Mouse (Mus musculus) lung, postnatal 36 days (tissue): ENCODE results near the gene Irf3.

ENCODE experiments used
- DNase-seq: peaks from one replicate; pipeline ENCODE4 v3.0.0; 2022; ENCODE audit warnings: mixed read lengths

The Irf3 gene

DNA sequence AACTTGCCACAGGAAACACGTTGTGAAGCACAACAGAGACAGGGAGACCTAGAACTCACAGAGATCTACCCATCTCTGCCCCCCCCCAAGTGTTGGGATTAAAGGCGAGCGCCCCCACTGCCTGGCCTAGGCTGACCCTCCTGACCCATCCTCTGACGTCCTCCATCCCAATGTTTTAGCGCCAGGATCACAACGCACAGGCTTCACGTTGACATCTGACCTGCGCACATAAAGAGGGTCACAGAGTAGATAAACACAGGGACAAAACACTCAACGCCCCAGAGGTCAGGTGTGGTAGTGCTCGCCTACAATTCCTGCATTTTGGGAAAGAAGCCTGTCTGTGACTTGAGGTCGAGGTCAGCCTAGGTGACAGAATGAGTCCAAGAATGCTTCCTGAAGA, 39.3 kb downstream of the Irf3 start:
- no peak for DNase-seq

DNA sequence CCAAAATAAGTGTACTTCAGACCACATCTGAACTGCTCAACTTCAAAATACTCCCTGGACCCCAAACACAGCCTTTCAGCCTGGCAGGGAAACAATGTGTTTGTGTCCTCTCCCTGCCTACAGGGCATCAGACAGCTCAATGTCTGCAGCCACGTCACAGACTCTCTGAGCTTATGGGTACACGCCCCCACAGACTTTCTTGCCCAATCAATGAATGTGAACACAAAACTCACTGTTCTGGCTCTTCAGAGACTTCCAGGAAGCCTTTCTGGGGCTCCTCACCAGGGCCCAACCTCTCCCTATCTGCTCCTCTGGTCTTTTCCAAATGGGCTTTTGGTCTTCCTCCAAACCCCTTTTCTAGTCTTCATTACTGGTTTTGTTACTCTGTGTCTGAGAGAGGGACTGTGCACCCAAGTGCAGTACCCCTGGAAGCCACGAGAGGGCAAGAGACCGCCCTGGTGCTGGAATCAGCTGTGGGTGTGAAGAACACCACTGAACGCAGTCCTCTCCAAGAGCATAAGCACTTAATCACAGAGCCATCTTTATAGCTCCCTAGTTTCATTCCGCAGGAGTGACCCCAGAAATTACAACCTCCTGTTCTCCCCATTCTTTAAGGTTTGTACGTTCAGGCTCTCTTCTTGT, 40.4 kb downstream of the Irf3 start:
- peak; percentile 76 for DNase-seq

DNA sequence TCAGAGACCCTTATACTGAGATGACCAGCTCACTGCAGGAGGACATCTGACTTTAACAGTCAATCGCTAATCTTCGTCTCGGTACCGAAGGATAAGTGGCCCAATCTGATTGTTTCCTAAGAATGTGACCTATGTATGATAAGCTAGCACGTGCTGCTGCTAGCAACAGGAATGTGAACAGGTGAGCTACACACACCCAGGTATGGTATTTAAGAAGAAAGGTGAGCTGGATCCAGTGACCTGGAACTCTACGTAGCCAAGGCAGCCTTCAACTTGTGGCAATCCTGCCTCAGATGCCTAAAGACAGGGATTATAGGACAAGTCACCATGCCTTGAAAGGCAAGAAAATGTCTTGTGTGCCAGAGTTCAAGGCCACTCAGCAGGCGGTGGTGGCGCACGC, 41.0 kb downstream of the Irf3 start:
- DNase-seq, result no peak

DNA sequence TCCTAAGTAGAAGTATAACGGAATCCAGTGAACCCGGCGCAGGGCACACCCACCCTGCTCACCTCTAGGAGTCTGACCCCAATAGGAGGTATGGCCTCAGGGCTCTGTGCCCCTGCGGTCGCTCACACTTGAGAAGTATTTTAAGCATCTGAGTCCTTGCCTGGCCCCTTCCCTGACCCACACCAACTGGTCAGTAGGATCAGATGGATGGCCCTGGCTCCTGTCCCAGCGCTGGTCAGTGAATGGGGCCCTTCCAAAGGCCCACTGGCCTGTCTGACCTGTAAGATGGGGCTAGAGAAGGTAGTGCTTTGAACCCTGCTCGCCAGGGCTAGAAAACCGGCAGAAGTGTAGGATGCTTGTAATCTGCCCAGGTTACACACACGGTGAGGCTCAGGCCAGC, 43.4 kb downstream of the Irf3 start:
- DNase-seq, result no peak

DNA sequence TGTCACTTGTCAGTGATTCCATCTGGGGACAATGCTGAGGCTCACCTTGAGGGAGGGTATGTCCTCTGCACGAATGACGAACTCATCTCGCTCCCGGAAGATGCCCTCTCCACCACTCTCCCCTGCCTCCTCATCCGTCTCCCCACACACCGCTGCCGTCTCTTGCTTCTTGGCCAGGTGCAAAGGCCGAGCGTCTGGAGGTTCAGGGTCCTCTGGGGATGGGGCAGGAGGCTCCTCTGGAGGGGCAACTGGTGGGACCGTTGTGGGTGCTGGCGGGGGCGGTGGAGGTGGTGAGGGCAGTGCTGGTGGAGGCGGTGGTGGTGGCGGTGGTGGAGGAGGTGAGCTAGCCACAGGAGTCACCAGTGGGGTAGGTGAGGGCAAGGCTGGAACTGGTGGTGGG, 45.9 kb downstream of the Irf3 start:
- DNase-seq, result no peak

DNA sequence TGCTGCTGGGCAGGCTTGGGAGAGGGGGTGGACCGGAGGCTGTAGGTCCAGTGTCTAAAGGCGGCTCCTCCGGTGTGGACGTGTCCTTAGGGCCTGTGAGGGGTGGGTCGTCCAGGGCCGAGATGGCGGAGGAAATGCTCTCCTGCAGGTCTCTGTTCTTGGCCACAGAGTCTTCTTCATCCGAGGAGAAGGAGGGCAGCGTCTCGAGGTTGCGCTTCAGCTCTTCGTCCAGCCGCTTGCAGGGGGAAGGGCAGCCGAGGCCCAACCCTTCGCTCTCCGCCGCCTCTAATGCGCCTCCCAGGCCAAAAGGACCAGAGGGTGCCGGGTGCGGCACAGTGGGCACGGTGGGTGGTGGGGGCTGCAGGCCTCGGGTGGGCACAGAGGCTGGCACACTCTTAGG, 48.3 kb downstream of the Irf3 start:
- DNase-seq, result no peak

DNA sequence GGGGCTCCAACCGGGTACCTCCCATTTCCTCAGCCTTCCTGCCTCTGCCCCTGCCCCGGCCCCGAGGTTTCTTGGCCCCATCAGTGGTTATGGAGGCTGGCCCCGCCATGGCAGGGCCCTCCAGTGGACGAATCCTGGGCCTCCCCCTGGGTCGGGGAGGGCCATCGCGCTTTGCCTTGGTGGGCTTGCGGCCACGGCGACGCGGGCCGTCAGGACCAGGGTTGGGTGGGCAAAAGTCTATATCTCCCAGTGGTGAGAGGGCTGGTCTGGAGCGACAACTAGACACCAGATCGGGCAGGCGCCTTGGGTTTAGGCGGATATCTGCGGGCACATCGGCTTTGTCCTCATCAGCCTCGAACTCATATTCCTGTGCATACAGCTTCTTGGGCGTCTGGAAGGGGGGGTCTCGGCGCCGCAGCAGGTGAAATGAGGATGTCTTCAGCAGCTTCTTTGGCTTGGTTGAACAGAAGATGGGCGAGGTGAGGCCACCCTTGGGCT, 49.5 kb downstream of the Irf3 start:
- DNase-seq, result no peak

DNA sequence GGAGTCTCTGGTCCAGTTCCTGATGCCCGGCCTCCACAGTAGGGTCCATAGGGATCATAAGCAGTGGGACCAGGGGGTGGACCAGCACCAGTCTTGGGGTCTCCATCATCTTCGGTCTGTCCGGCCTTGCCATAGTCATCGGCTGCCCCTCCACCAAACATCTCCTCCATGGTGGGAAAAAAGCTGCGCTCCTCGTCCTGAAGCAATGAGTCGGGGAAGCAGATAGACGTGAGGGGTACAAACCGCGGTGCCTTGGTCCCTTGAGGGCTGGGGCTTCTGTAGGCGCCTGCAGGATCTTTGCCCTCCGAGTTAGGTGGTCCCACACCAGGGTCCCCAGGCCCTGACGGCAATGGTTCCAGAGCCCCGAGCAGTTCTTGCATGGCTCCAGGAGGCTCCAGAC, 50.0 kb downstream of the Irf3 start:
- no peak for DNase-seq

DNA sequence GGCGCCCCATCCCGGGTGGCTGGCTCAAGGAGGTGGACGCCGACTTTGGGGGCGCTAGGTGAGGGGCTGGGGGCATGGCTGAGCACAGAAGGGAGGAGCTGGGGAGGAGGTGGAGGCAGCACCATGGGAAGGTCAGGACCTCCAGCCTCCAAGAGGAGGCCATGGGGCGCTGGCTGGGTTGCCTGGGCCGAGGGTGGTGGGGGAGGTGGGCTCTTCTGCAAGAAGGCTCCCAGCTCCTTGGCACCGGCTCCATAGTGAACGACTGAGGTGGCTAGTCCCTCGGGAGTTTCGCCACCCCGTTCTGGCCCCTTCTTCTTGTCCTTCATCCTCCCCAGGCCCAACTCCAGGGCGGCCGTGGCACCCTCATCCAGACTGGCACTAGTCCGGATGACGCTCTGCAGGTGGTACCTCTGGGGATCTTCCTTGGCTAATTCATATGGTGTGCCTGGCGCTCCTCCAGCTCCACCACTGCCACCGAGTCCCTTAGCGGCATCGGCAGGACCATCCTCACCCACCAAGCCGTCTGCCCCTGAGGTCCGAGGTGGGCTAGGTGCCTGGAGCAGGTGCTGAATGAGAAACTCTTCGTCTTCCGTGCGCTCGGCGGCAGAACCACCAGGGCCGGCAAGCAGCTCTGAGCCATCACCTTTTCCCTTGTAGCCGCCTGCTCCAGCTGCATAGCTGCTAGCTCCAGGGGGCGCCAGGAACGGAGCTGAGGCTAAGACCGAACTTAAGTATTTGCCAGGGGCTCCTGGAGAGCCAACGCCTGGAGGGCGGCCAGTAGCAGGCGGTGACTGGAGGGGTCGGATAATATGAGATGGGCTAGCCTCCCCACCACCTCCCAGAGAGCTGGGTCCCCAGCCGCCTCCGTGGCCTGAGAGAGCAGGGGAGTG, 50.8 kb downstream of the Irf3 start:
- no peak for DNase-seq

DNA sequence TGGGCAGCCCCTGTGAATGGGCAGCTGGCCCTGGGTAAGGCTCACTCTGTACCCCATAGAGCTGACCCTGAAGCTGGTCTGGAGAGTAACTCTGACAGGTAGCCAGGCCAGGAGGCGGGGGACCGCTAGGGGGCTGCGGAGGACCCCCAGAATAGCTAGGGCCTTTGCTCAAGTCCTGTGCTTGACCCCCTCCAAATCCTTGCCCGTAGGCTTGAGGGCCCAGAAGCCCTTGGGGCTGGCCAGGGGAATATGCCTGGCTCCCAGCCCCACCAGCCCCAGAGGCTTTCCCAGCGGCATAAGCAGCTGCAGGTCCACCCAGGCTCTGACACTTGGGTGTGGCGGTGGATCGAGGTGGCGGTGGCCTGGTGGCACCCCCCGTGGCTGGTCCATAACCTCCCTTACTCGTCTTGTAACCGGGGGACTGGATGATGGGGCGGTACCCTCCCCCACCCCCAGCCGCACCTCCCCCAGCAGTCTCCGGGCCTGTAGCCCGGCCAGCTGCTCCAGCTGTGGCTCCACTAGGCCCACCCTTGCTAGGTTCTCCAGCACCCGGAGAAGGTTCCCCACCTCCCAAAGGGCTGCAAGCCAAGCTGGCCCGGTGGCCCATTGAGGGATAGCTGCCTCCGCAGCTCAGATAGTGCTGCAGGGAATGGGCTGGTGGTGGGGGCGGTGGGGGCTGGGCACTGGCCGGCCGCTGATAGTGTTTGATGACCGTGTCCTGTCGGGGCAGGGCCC, 51.6 kb downstream of the Irf3 start:
- no peak for DNase-seq

DNA sequence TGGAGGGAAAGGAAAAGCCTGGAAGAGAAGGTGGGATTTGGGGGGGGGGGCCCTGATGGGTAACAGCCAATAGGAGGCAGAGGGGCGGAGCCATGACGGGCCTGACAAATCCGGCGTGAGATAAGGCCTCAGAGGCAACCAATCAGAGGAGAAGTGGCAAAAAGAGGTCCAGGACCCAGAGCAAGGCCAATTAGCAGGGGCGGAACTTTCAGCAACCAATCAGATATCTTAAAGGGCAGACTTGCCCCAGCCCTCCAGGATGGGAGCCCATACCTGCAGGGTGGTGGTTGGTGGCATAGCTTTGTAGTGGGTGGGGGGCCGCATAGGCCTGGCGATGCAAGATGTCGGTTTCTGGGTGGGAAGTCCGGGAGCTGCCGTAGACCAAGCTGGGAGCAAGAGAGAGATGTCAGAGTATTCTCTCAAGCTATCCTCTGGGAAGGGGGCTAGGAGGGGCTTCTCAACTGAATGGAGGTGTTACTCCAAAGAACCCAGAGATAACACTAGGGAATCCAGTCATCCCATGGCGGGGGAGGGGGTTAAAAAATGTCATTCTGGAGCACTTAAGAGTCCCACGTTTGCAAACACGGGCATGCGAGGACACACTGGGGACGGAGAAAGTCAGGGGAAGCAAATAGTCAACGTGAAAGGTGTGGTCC, 53.6 kb downstream of the Irf3 start:
- peak; percentile 79 for DNase-seq

DNA sequence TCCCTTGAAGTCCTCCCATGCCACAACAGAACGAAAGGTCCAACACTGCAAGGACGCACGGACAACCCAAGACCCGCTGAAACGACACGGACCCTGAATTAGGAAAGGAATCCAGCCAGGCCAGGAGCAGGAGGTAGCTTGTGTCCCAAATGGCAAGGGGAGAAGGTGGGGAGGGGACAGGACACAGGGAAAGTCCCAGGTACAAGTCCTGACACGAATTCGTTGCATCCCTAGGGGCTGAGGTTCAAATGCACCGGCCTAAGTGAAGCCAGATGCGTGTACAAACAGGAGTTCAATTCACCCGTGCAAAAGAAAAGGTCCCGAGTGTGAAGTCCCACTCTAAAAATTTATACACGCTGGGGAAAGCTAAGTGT, 54.1 kb downstream of the Irf3 start:
- DNase-seq, result no peak
